Mouse (Mus musculus): ENCODE results near the gene Cpsf4.
"Not testable (repeated sequence)": the region's sequence is repeated elsewhere in the genome, so short reads cannot be mapped to it uniquely, and the experiment has no call there.

Gene Cpsf4

DNA sequence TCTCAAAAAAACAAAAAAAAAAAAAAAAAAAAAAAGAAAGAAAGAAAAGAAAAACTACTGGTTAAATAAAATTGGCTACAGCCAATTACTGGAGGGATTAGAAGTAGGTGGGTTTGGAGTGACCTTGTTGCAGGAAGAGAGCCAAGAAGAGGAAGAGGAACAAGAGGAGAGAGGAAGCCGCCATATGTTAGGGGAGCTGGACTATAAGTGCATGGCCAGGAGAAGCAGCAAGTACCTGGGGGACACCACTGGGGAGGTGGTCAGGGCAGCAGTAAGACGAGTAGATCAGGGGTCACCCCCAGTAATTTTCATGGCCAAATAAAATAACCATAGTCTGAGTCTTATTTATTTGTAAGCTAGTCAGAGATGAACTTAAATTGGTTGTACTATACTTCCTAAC lies 18.2 kb downstream of the Cpsf4 start:
- no peak for DNase-seq (ENCODE audit: low read depth)

DNA sequence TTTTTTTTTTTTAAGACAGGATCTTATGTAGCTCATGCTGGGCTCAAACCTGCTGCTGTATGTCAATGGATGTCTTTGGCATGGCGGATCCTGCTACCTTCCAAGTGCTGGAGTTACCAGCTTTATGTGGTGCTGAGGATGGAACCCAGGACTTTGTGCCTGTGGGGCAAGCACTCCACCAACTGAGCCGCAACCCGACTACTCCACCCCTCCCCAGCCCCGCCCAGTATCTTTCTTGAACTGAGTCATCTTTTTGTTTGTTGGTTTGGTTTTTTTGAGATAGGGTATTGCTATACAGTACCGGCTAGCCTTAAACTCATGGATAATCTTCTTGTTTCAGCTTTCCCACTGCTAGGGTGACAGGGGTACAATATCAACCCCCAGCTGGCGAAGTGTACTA lies 22.4 kb downstream of the Cpsf4 start:
- DNase-seq (ENCODE audit: low read depth): no peak

DNA sequence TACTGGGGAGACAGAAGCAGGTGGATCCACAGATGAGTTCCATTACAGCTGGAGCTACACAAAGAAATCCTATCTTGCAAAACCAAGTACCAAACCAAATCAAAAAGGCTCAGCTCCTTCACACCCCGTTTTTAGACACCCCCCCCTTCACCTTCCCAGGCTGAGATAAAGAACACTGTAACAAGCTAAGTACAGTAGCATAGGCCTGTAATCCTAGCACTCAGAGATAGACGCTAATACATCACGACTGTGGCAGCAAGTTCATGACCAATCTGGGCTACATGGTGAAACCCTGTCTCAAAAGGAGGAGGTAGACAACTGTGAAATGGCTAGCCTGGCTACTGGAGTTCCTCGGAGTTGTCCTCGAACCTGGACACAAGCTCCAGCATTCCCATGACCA lies 23.4 kb downstream of the Cpsf4 start:
- no peak for DNase-seq (ENCODE audit: low read depth)

DNA sequence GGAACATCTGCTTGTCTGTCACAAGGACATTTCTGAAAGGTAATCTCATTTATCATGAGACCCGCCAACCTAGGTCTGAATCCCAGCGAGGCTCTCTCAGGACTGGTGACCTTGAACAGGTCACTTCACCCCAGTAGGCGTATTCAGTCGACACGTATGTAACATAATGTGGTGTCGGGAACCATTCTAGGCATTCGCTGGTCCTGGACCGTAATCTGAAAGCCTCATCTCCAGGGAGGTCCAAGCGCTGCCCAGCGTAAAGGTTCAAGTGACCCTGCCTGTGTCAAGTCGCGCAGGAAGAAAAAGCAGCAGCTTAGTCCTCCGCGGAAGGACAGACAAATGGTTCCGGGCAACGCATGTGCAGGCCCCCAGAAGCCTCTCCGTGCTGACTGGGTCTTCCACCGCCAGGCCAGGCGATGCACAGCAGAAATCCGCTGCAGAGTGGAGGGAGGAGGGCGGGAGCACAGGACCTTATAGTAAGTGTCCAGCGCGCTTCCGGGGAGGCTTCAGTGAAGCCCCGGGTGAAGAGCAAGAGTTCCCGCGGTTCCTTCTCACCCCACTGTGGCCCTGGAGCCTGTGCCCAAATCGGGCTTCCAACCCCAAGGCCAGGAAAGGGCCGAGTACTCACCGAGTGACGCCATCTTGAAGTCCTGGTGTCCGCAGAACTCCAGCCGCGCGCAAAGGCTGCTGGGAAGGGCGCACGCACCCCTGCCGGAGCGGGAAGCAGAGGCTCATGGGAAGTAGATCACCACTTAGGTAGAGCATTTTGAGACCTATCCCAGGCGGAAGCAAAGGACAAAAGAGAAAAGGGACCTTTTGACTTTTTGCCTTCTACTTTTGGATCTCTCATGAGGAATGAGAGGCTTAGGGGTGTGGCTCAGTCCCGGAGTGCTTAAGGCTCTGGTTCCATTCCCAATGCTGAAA lies 24.1 kb downstream of the Cpsf4 start:
- DNase-seq (ENCODE audit: low read depth): peak; percentile 86

GRCm38 (mm10) chr5:145191962-145192361 lies 24.9 kb downstream of the Cpsf4 start, which contains the start of gene Atp5j2:
TSS of gene Atp5j2 (minus strand) at chr5:145192062.
- no peak for DNase-seq (ENCODE audit: low read depth)

DNA sequence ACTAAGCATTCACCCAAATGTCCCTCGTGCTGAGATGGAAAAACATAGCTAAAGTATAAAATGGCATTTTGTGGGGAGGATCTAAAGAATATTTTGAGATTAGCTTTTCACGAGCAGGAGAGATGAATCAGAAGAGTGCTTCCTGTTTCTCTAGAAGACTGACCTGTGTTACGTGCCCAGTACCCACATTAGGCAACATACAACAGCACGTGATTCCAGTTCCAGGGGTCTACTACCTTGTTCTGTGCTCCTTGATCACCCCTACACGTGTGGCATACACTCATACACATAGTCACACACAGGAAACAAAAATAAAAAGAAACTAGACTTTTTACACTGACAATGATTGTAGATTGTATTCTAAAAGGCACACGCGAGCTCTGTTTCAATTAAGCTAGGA lies 33.4 kb downstream of the Cpsf4 start:
- DNase-seq (ENCODE audit: low read depth): no peak

DNA sequence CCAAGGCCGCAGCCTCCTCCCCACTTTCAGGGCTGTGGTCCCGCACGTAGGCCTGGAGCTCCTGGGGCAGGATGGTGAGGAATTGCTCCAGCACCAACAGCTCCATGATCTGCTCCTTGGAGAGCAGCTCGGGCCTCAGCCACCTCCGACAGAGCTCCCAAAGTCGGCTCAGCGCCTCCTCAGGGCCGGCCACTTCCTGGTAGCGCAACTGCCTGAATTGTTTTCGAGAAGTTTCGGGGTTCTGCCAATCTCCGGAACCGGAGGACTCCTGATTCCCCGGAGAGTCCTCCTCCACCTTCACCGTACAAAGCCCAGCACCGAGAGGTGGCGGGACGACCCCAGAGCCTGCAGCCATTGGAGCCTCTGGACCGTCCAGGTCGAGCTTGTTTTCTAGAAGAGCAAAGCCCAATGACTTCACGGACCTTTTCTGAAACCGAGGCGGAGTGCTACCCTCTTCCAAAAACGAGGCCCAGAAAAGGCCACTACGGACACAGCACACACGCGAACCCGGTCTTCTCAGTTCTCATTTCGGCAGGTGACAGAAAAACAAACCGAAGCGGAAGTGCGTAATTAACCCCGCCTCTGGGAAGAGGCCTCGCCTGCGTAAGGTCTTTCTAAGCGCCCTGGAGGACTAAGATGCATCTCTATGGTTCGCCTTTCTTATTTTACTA lies 34.4 kb downstream of the Cpsf4 start, which contains the start of gene Zkscan14:
Gene Zkscan14 (minus strand): TSS at position 548 of the 671 bp plus-strand sequence.
- peak; percentile 62 for DNase-seq (ENCODE audit: low read depth)

- no peak for DNase-seq (ENCODE audit: low read depth)
Measured at GRCm38 (mm10) chr5:145202446-145202845, 35.4 kb downstream of the Cpsf4 start.

GRCm38 (mm10) chr5:145203936-145204691 lies 37.1 kb downstream of the Cpsf4 start, which contains the start of gene Zkscan5:
TSS of gene Zkscan5 (plus strand) at chr5:145204562.
- peak; percentile 98 for DNase-seq (ENCODE audit: low read depth)

DNA sequence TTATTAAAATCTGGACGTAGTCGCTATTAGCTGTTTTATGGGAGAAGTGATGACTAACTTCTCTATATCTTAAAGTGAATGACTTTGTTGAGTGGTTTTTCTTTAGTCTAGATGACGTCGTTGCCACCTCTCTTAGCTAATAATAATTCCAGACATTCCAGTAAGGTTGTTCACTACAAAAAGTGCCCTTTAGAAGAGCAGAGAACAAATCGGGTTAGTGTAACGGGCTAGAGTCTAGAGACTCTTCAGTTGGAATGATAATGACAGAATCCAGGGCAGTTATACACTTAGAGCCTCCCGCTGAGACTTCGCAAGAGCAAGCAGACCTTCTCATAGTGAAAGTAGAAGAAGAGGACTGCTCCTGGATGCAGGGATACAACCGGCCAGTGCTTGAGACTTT lies 38.0 kb downstream of the Cpsf4 start:
- peak; percentile 15 for DNase-seq (ENCODE audit: low read depth)

DNA sequence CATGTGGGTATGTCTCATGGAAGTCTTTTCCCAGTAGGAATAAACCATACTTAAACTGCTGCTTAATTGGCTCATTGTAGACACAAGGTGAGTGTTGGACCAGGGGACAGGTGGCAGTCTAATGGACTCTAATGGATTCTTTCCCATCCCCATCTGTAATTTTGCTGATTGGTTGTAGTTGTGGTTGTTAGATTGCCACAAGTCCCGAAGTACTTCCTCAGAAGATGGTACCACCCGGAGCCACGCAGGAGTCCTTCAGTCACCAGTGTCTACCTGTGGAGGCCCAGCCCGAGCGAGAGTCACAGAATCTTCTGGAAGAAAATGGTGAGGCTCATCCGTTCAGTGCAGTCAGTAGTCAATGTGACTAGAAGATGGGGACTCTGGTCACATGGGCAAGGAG lies 40.4 kb downstream of the Cpsf4 start:
- DNase-seq (ENCODE audit: low read depth): no peak

DNA sequence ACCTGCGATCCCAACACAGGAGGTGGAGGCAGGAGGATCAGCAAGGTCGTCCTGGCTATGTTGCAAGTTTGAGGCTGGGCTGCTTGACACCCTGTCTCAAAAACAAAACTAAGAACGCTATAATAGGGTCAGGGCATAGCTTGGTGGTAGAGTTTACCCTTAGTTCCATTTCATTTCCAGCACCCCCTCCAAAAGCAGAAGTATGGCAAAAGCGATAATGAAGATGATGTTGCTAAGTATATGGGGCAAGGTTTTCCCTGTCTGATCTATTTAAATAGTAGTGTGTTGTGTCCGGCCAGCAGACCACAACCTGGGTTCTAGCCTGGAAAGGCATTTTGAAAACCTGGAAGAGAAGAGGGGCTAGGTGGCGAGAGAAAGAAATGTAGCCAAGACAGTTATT lies 40.9 kb downstream of the Cpsf4 start:
- no peak for DNase-seq (ENCODE audit: low read depth)

GRCm38 (mm10) chr5:145208391-145208790 lies 41.4 kb downstream of the Cpsf4 start:
- DNase-seq (ENCODE audit: low read depth): not testable (repeated sequence)

- DNase-seq (ENCODE audit: low read depth): no peak
Measured at GRCm38 (mm10) chr5:145211340-145211739, 44.3 kb downstream of the Cpsf4 start.

DNA sequence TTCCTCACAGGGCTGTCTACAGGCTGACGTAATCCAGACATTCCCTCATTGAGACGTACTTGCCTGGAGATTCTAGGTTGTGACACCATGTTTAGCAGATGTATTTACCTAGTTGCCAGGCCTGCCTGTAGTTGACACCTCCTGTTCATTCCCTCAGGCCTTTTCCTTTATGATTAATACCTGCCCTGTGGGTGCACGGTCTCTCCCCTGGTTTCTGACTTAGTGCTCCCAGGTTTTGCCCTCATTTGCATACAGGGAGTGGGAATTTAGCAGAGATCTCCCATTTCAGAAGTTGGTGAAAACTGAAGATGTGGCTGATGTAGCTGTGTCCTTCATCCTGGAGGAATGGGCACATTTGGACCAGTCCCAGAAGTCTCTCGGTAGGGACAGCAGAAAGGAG lies 45.2 kb downstream of the Cpsf4 start:
- DNase-seq (ENCODE audit: low read depth): no peak

- no peak for DNase-seq (ENCODE audit: low read depth)
Measured at GRCm38 (mm10) chr5:145213505-145213904, 46.5 kb downstream of the Cpsf4 start.

DNA sequence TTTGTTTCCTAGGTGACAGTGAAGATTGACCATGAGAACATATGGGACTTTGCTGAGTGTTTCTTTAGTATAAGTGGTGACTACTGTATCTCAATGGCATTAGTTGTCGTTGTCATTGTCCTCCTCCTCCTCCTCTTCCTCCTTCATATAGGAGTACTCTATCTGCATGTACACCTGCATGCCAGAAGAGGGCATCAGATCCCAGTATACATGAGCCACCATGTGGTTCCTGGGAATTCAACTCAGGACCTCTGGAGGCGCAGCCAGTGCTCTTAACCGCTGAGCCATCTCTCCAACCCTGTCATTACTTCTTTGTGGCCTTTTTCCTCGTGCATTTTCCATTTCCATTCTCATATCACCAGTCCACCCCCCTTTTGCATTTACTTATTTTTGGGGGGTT lies 47.7 kb downstream of the Cpsf4 start:
- DNase-seq (ENCODE audit: low read depth): no peak

DNA sequence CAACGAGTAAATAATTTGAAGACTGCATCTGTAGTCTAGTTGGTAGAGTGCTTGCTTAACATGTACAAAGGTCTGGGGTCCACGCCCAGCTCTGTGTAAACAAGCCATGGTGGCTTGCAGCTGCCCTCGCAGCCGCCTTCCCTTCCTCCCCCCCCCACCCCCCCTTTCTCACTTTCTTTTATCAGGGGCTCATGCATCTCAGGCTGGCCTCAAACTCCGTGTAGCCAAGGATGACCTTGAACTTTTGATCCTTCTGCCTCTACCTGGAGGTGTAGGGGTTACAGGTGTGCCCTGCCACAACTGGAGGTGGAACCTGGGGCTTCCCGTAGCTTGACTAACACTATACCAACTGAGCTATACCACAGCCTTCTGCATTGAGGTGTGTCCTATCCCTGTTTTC lies 50.7 kb downstream of the Cpsf4 start:
- DNase-seq (ENCODE audit: low read depth): no peak

GRCm38 (mm10) chr5:145218206-145218605 lies 51.2 kb downstream of the Cpsf4 start:
- DNase-seq (ENCODE audit: low read depth): no peak

GRCm38 (mm10) chr5:145218671-145219070 lies 51.7 kb downstream of the Cpsf4 start:
- DNase-seq (ENCODE audit: low read depth): no peak

DNA sequence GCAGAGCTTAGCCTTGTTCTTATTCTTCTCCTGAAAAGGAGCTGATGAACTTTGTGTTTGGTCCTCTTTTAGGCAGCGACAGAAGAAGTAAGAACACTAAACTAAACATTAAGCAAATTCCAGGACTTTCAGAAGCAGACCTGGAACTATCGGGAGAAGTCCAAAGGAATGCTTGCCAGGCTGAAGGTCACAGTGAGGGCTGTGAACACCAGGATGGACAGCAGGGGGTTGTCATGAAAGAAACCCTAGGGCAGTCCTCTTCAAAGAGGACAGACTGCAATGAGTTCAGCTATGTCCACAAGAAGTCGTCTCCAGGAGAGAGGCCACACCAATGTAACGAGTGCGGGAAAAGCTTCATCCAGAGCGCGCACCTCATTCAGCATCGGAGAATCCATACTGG lies 53.0 kb downstream of the Cpsf4 start:
- no peak for DNase-seq (ENCODE audit: low read depth)

GRCm38 (mm10) chr5:145222840-145223239 lies 55.8 kb downstream of the Cpsf4 start:
- no peak for DNase-seq (ENCODE audit: low read depth)
